Mouse (Mus musculus): Measurements from ENCODE around the gene Ctnnal1. TPM values are rescaled to one million over a fixed set of nuclear protein-coding genes. Genes with fewer than 3 reads are reported as not detected.

The Ctnnal1 gene
- total and polyA plus RNA-seq, 3 experiments = 3.7 to 16.6 (median 6.2) TPM

DNA sequence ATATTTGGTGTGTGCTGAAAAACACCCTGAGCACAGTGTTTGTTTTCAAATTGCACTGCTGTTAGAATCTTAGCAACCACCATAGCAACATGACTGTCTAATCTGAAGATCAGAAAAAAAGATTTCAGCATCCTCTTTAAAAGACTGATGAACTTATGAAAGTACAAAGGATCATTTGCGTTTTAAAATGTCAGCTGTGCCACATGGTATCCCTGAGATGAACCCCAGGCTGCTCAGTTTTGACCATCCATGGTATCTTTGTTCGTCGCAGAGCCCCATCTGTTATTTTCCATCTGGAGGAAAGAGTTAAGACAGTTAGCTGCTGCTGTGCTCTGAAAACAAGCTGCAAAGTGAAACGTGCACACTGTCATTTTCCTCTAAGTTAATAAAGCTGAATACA, 52.9 kb downstream of the Ctnnal1 start:
- Histone ChIP-seq H3K36me3 (replicated peaks) (peaks cover 47% of the 10 kb centered on the region), H3K4me3 (ENCODE audit: low read depth, low read length) (no peak overlapping the region), H3K27me3 (ENCODE audit: insufficient read depth, low read length) (no peaks in the 10 kb centered on the region), H3K9me3 (replicated peaks) (no peaks in the 10 kb centered on the region), H3K4me1 (ENCODE audit: insufficient read depth, low read depth, low read length) (peaks cover 10% of the 10 kb centered on the region; the same call in 1 of the 2 replicates)
- DNase-seq (ENCODE audit: low spot score) (no peak), ATAC-seq (ENCODE audit: extremely low read depth, insufficient number of reproducible peaks, low FRiP score, poor library complexity, severe bottlenecking) (no peak)
- TF ChIP-seq GATA2 (IDR thresholded peaks at IDR 0.05; ENCODE audit: borderline replicate concordance, low read depth, low read length) (no peak), CTCF (IDR thresholded peaks at IDR 0.05; ENCODE audit: low read depth, low read length) (no peak), GATA1 (IDR thresholded peaks at IDR 0.05; ENCODE audit: borderline replicate concordance, low read length) (no peak), TAL1 (conservative IDR thresholded peaks at IDR 0.05; ENCODE audit: low read depth, low read length) (no peak), POLR2AphosphoS5 (IDR thresholded peaks at IDR 0.05; ENCODE audit: insufficient replicate concordance, low read depth, low read length) (no peak)

DNA sequence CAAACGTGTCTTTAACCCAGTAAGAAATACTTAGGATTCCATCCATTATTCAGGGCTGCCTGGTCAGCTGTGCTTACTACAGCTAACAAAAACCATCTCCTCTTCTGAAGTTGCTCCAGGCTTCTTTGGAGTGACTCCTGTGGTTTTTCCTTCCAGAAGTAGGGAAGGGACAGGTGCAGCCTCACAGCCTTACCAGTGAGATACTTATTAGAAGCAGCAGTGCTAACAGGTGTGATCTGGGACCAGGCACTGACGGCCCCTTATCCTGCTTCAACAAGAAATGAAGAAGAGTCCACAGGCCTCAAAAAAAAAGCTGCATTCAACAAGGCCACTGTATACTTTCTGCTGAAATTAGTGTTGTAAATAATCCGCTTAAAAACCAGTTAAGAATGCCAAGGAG, 53.3 kb downstream of the Ctnnal1 start:
- no peaks in the 10 kb centered on the region for H3K9me3 ChIP-seq (replicated peaks)
- H3K4me1 ChIP-seq (ENCODE audit: insufficient read depth, low read depth, low read length) = peaks cover 10% of the 10 kb centered on the region; the same call in 1 of the 2 replicates
- TF ChIP-seq GATA2 (IDR thresholded peaks at IDR 0.05; ENCODE audit: borderline replicate concordance, low read depth, low read length) (no peak), TAL1 (conservative IDR thresholded peaks at IDR 0.05; ENCODE audit: low read depth, low read length) (no peak), POLR2AphosphoS5 (IDR thresholded peaks at IDR 0.05; ENCODE audit: insufficient replicate concordance, low read depth, low read length) (no peak), CTCF (IDR thresholded peaks at IDR 0.05; ENCODE audit: low read depth, low read length) (no peak), GATA1 (IDR thresholded peaks at IDR 0.05; ENCODE audit: borderline replicate concordance, low read length) (no peak)
- H3K27me3 ChIP-seq (ENCODE audit: insufficient read depth, low read length) = no peaks in the 10 kb centered on the region
- H3K36me3 ChIP-seq (replicated peaks) = peaks cover 52% of the 10 kb centered on the region
- ATAC-seq (ENCODE audit: extremely low read depth, insufficient number of reproducible peaks, low FRiP score, poor library complexity, severe bottlenecking) = no peak
- no peak for DNase-seq (ENCODE audit: low spot score)
- H3K4me3 ChIP-seq (ENCODE audit: low read depth, low read length) = no peak overlapping the region

DNA sequence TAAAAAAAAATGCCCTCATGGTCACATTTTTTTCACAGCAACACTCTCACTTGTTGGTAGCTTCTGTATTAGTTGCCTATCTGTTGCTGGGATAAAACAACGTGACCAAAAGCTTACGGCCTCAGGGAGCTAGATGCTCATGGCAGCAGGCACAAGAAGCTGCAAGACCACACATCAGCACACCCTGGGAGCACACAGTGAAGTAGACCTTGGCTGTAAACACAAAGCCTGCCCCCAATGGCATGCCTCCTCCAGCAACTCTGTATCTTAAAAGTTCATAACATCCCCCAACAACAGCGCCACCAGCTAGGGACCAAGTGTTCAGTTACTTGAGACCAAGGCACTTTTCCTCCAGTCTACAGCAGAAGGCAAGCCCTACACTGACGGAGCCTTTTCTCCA, 55.9 kb downstream of the Ctnnal1 start:
- TF ChIP-seq TAL1 (conservative IDR thresholded peaks at IDR 0.05; ENCODE audit: low read depth, low read length) = no peak
- TF ChIP-seq POLR2AphosphoS5 (IDR thresholded peaks at IDR 0.05; ENCODE audit: insufficient replicate concordance, low read depth, low read length) = no peak
- no peak for TF ChIP-seq GATA2 (IDR thresholded peaks at IDR 0.05; ENCODE audit: borderline replicate concordance, low read depth, low read length)
- no peak for TF ChIP-seq CTCF (IDR thresholded peaks at IDR 0.05; ENCODE audit: low read depth, low read length)
- no peak for TF ChIP-seq GATA1 (IDR thresholded peaks at IDR 0.05; ENCODE audit: borderline replicate concordance, low read length)
- peaks cover 68% of the 10 kb centered on the region for H3K36me3 ChIP-seq (replicated peaks)
- no peaks in the 10 kb centered on the region for H3K27me3 ChIP-seq (ENCODE audit: insufficient read depth, low read length)
- no peak for ATAC-seq (ENCODE audit: extremely low read depth, insufficient number of reproducible peaks, low FRiP score, poor library complexity, severe bottlenecking)
- no peak for DNase-seq (ENCODE audit: low spot score)
- H3K4me3 ChIP-seq (ENCODE audit: low read depth, low read length) = no peak overlapping the region
- peaks cover 10% of the 10 kb centered on the region; the same call in 1 of the 2 replicates for H3K4me1 ChIP-seq (ENCODE audit: insufficient read depth, low read depth, low read length)
- H3K9me3 ChIP-seq (replicated peaks) = no peaks in the 10 kb centered on the region

DNA sequence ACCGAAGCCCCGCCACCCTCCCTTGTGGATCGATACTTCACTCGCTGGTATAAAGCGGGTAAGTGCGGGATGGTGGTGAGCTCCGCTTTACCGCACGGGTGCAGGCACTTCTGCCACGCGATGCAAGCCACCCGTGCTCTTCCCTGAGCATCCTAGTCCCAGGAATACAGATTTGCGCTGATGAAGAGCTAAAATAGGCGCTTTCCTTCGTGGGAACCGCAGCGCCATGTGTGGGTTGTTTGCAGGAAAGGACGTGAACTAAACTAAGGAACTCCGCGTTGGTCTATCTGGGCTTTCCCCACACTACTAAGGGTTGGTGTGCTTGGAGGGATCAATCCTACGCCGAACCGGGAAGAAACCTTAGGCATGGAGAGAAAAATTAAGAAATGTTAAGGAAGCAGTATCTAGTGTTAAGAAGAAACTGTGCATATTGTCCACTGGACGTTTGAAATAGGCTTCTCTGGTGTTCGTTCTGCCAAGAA, 62.3 kb downstream of the Ctnnal1 start:
- Histone ChIP-seq H3K4me1 (ENCODE audit: insufficient read depth, low read depth, low read length) (peaks cover 23% of the 10 kb centered on the region), H3K9me3 (replicated peaks) (no peaks in the 10 kb centered on the region), H3K4me3 (ENCODE audit: low read depth, low read length) (peak overlapping the region; percentile 97), H3K27me3 (ENCODE audit: insufficient read depth, low read length) (no peaks in the 10 kb centered on the region), H3K36me3 (replicated peaks) (peaks cover 70% of the 10 kb centered on the region)
- ATAC-seq (ENCODE audit: extremely low read depth, insufficient number of reproducible peaks, low FRiP score, poor library complexity, severe bottlenecking) (no peak), DNase-seq (ENCODE audit: low spot score) (no peak)
- no peak for TF ChIP-seq CTCF (IDR thresholded peaks at IDR 0.05; ENCODE audit: low read depth, low read length)
- no peak for TF ChIP-seq GATA1 (IDR thresholded peaks at IDR 0.05; ENCODE audit: borderline replicate concordance, low read length)
- no peak for TF ChIP-seq GATA2 (IDR thresholded peaks at IDR 0.05; ENCODE audit: borderline replicate concordance, low read depth, low read length)
- TF ChIP-seq TAL1 (conservative IDR thresholded peaks at IDR 0.05; ENCODE audit: low read depth, low read length) = no peak
- no peak for TF ChIP-seq POLR2AphosphoS5 (IDR thresholded peaks at IDR 0.05; ENCODE audit: insufficient replicate concordance, low read depth, low read length)

DNA sequence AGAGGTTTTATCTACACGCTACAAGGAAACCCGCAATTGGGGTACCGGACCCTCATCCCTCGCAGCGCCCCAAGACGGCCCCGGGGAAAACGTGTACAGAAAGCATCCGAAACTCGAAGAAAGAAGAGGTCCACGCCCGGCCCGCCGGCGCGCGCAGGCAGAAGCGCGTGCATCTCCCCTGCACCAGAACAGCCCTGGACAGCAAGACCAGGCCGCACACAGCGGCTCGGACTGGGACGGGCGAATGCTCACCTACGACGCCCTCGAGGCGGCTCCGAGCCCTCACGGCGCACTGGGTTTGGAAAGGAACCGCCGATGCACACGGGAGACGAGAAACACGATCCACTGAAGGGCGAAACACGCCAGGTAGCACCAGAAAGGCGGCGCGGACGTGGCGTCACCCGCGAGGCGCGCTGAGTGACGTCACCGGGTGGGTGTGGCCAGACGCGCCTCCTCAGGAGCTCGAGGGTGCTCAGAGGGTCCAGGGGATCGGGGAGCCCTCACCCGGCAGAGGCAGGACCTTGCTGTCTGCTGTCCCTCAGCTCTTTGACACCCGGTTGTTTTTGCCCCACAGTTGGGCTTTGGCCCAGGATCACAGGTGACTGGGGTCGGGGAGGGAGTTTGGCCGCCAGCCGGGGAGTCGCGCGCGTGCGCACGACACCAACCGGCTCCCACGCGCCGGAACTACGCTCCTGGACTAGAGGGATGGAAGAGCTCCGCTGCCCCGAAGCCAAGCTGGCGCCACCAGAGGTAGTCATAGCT, 62.9 kb downstream of the Ctnnal1 start, which contains the start of the genes Elp1 and Fam206a:
Gene Elp1, minus strand, starts transcription at position 425 of the 762 bp plus-strand sequence.
Gene Fam206a, plus strand, starts transcription at position 439 of the 762 bp plus-strand sequence.
- TF ChIP-seq CTCF (IDR thresholded peaks at IDR 0.05; ENCODE audit: low read depth, low read length) = no peak
- no peak for TF ChIP-seq POLR2AphosphoS5 (IDR thresholded peaks at IDR 0.05; ENCODE audit: insufficient replicate concordance, low read depth, low read length)
- TF ChIP-seq GATA2 (IDR thresholded peaks at IDR 0.05; ENCODE audit: borderline replicate concordance, low read depth, low read length) = no peak
- no peak for TF ChIP-seq TAL1 (conservative IDR thresholded peaks at IDR 0.05; ENCODE audit: low read depth, low read length)
- no peak for TF ChIP-seq GATA1 (IDR thresholded peaks at IDR 0.05; ENCODE audit: borderline replicate concordance, low read length)
- H3K27me3 ChIP-seq (ENCODE audit: insufficient read depth, low read length) = no peaks in the 10 kb centered on the region
- peaks cover 23% of the 10 kb centered on the region for H3K4me1 ChIP-seq (ENCODE audit: insufficient read depth, low read depth, low read length)
- no peaks in the 10 kb centered on the region for H3K9me3 ChIP-seq (replicated peaks)
- peak; percentile 80 for ATAC-seq (ENCODE audit: extremely low read depth, insufficient number of reproducible peaks, low FRiP score, poor library complexity, severe bottlenecking)
- peaks cover 70% of the 10 kb centered on the region for H3K36me3 ChIP-seq (replicated peaks)
- H3K4me3 ChIP-seq (ENCODE audit: low read depth, low read length) = peak within 1 kb of the TSS; percentile 97
- peak; percentile 91 for DNase-seq (ENCODE audit: low spot score)

DNA sequence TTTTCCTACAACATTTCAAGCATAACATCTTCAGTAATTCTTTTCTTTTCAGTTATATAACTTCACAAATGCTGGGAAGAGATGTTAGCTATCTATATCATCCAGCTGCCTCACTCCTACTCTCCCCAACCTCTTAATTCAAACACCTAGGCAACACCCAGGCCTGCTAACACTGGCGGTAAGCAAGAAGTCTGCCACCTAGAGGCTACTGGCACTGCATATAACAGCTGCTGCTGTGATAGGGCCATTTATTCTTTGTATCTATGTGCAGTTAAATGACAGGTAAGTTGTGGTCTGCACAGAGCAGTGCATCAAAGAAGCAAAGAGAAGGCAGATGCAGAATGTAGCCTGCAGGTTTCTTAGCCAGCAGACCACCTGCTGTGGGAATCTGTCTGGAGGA, 73.6 kb downstream of the Ctnnal1 start:
- no peak for TF ChIP-seq CTCF (IDR thresholded peaks at IDR 0.05; ENCODE audit: low read depth, low read length)
- no peak for DNase-seq (ENCODE audit: low spot score)
- Histone ChIP-seq H3K4me3 (ENCODE audit: low read depth, low read length) (no peak overlapping the region), H3K27me3 (ENCODE audit: insufficient read depth, low read length) (no peaks in the 10 kb centered on the region), H3K4me1 (ENCODE audit: insufficient read depth, low read depth, low read length) (no peaks in the 10 kb centered on the region), H3K36me3 (replicated peaks) (peaks cover 93% of the 10 kb centered on the region), H3K9me3 (replicated peaks) (no peaks in the 10 kb centered on the region)
- ATAC-seq (ENCODE audit: extremely low read depth, insufficient number of reproducible peaks, low FRiP score, poor library complexity, severe bottlenecking) = peak; percentile 45
